Mouse (Mus musculus): ENCODE measurements at regions not wholly inside any gene's neighbourhood (a gene's known extent, or its start where the extent isn't known, plus 50 kb on each side); places are given as distances from the start of the nearest gene placed in this dataset.

DNA sequence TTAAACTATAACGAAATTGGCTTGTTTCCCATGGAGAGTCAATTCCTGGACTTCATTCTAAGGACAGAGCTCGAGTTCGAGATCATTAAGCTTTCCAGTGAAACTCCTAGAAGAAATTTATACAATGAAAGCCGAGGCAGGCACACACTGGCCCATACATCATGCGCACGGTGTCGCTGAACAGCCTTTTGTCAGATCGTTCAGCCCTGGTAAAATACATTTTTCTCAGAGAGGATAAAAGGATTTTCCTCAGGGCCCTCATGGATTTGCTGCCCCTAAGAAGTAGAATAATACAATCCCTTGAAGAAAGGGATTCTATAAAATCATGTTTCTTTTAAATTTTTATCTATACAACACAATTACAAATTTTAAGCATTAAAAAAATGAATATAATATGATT is 387.2 kb downstream of the Basp1 start:
- TF ChIP-seq POLR2A (IDR thresholded peaks at IDR 0.05; ENCODE audit: extremely low read depth, insufficient read depth, low read length) (no peak), CTCF (IDR thresholded peaks at IDR 0.05; ENCODE audit: extremely low read depth, insufficient read depth, low read length) (no peak)
